Comparison of ENCODE assay signal across 8 mouse cellular contexts in genomic region chr5:149679362-149679761, GRCm38 (mm10). TPM values are rescaled to one million over a fixed set of nuclear protein-coding genes. Genes with fewer than 3 reads are reported as not detected.
DNase-seq lines count a peak whose midpoint lies in the region; ATAC-seq and TF ChIP-seq lines count a peak whose summit lies in the region.

No protein-coding gene starts in this region.

- H3K9me3 ChIP-seq in lung, embryonic 14.5 days (ENCODE audit: low read depth, low read length), result no peaks in the 10 kb centered on the region
- no peaks in the 10 kb centered on the region for H3K9me3 ChIP-seq in hindbrain, postnatal 0 days (ENCODE audit: low read length)
- no peaks in the 10 kb centered on the region for H3K9me3 ChIP-seq in midbrain, embryonic 13.5 days

- intact Hi-C loops in gastrocnemius, postnatal 36 days (cut with DNase I), result no loop called here

- no peak for TF ChIP-seq CTCF in lung, embryonic 14.5 days (IDR thresholded peaks at IDR 0.05; ENCODE audit: low read depth)
- TF ChIP-seq CTCF in hindbrain, postnatal 0 days (IDR thresholded peaks at IDR 0.05; ENCODE audit: low read depth), result no peak

- peak overlapping the region; percentile 81 for H3K9ac ChIP-seq in lung, embryonic 14.5 days
- H3K9ac ChIP-seq in hindbrain, postnatal 0 days (replicated peaks; ENCODE audit: low read length), result peak overlapping the region; percentile 76
- H3K9ac ChIP-seq in midbrain, embryonic 13.5 days (replicated peaks), result peak overlapping the region; percentile 82

- no peaks in the 10 kb centered on the region for H3K36me3 ChIP-seq in lung, embryonic 14.5 days (ENCODE audit: insufficient read depth)
- H3K36me3 ChIP-seq in hindbrain, postnatal 0 days (ENCODE audit: insufficient read depth, low read length), result no peaks in the 10 kb centered on the region
- no peaks in the 10 kb centered on the region for H3K36me3 ChIP-seq in midbrain, embryonic 13.5 days

- ATAC-seq in lung, embryonic 14.5 days (ENCODE audit: insufficient read depth), result peak; percentile 1; the same call in 1 of the 2 replicates
- ATAC-seq in hindbrain, postnatal 0 days, result no peak
- ATAC-seq in midbrain, embryonic 13.5 days, result no peak; the same call in 1 of the 2 replicates

- 7% methylated on average over 12 of the region's 12 CpGs for WGBS in lung, embryonic 14.5 days
- 10% methylated on average over 11 of the region's 12 CpGs for WGBS in hindbrain, postnatal 0 days
- WGBS in midbrain, embryonic 13.5 days, result 9% methylated on average over 12 of the region's 12 CpGs

- H3K4me1 ChIP-seq in lung, embryonic 14.5 days (ENCODE audit: insufficient read depth), result no peaks in the 10 kb centered on the region
- peaks cover 5% of the 10 kb centered on the region for H3K4me1 ChIP-seq in hindbrain, postnatal 0 days (ENCODE audit: insufficient read depth, low read length)
- H3K4me1 ChIP-seq in midbrain, embryonic 13.5 days (replicated peaks), result peaks cover 10% of the 10 kb centered on the region; the same call in 1 of the 2 replicates

- H3K27me3 ChIP-seq in lung, embryonic 14.5 days (ENCODE audit: insufficient read depth, low read length), result no peaks in the 10 kb centered on the region
- H3K27me3 ChIP-seq in hindbrain, postnatal 0 days (ENCODE audit: insufficient read depth, low read length), result no peaks in the 10 kb centered on the region
- no peaks in the 10 kb centered on the region for H3K27me3 ChIP-seq in midbrain, embryonic 13.5 days

- H3K4me2 ChIP-seq in lung, embryonic 14.5 days, result peak overlapping the region; percentile 98
- peak overlapping the region; percentile 98 for H3K4me2 ChIP-seq in hindbrain, postnatal 0 days (ENCODE audit: low read depth, low read length)
- peak overlapping the region; percentile 92 for H3K4me2 ChIP-seq in midbrain, embryonic 13.5 days (replicated peaks)

- peak; percentile 44 for DNase-seq in lung, embryonic 14.5 days
- DNase-seq in lung, postnatal 25 days (ENCODE audit: low spot score), result no peak
- peak; percentile 31 for DNase-seq in embryo, embryonic 9.5 days (ENCODE audit: extremely low spot score)
- DNase-seq in hindbrain, postnatal 0 days (ENCODE audit: low spot score), result no peak
- DNase-seq in gastrocnemius, postnatal 36 days, result no peak
- DNase-seq in layer of hippocampus, postnatal 25 days (ENCODE audit: extremely low spot score in 1 of 2, low spot score in 1 of 2), result no peak
- DNase-seq in lung, adult 18-20 months, result no peak

- peak overlapping the region; percentile 75 for H3K4me3 ChIP-seq in lung, embryonic 14.5 days (ENCODE audit: low read depth, low read length)
- peak overlapping the region; percentile 77 for H3K4me3 ChIP-seq in hindbrain, postnatal 0 days (ENCODE audit: low read length)
- H3K4me3 ChIP-seq in midbrain, embryonic 13.5 days (replicated peaks), result peak overlapping the region; percentile 73

- H3K27ac ChIP-seq in lung, embryonic 14.5 days (ENCODE audit: low read depth), result no peak overlapping the region
- no peak overlapping the region for H3K27ac ChIP-seq in hindbrain, postnatal 0 days
- no peak overlapping the region for H3K27ac ChIP-seq in midbrain, embryonic 13.5 days

RNA-seq across cellular contexts. Expression of gene B3glct, which starts 1.3 kb away (rescaled TPM):
- polyA plus RNA-seq in lung, embryonic 14.5 days (2014; fragmentation: Nextera tagmentation; extraction: Ambion mirVana), result 19.1 and 19.2 TPM in 2 replicates
- 18.7 and 22.4 TPM in 2 replicates for total RNA-seq in hindbrain, postnatal 0 days (2014; rRNA removed)
- 13.1 and 14.4 TPM in 2 replicates for polyA plus RNA-seq in hindbrain, postnatal 0 days (2015; fragmentation: Nextera tagmentation; extraction: Ambion mirVana)
- polyA plus RNA-seq in midbrain, embryonic 13.5 days (2015; fragmentation: Nextera tagmentation; extraction: Ambion mirVana), result 13.6 and 13.9 TPM in 2 replicates
- 1 to 10 TPM; 3.6 to 4.4 TPM for total RNA-seq in gastrocnemius, postnatal 36 days (2021)
- 10 to 100 TPM; 12.3 to 14.5 TPM for total RNA-seq in layer of hippocampus, postnatal 25 days (2021)

RNA-seq across cellular contexts. Expression of gene Hsph1, which starts 43.2 kb away (rescaled TPM):
- polyA plus RNA-seq in lung, embryonic 14.5 days (2014; fragmentation: Nextera tagmentation; extraction: Ambion mirVana), result 57.0 and 57.4 TPM in 2 replicates
- total RNA-seq in hindbrain, postnatal 0 days (2014; rRNA removed), result 18.9 and 21.0 TPM in 2 replicates
- 59.4 and 60.8 TPM in 2 replicates for polyA plus RNA-seq in hindbrain, postnatal 0 days (2015; fragmentation: Nextera tagmentation; extraction: Ambion mirVana)
- polyA plus RNA-seq in midbrain, embryonic 13.5 days (2015; fragmentation: Nextera tagmentation; extraction: Ambion mirVana), result 90.5 and 101 TPM in 2 replicates
- total RNA-seq in gastrocnemius, postnatal 36 days (2021), result 10 to 100 TPM; 47.0 to 70.4 TPM
- total RNA-seq in layer of hippocampus, postnatal 25 days (2021), result 100 to 1,000 TPM; 326 to 347 TPM

Comparison
In these comparisons a context has a peak if more than half of its experiments do, and no peak if none do; other contexts are left out.
1. DNase-seq: peak in lung, embryonic 14.5 days (single experiment) and embryo, embryonic 9.5 days (single experiment); none in lung, postnatal 25 days (single experiment), hindbrain, postnatal 0 days (single experiment), gastrocnemius, postnatal 36 days (0 of 2), layer of hippocampus, postnatal 25 days (0 of 2) and lung, adult 18-20 months (0 of 2).
2. RNA of gene Hsph1, which starts 43.2 kb away (total RNA-seq): 326 to 347 TPM in layer of hippocampus, postnatal 25 days; 47.0 to 70.4 TPM in gastrocnemius, postnatal 36 days and 18.9 to 21.0 TPM in hindbrain, postnatal 0 days; every median in the first group is over 4 times any median in the second.
3. Peak in every context shown above with its lines, with median percentiles within 50 percentile points of each other: H3K4me2 ChIP-seq, H3K4me3 ChIP-seq and H3K9ac ChIP-seq.